Mouse (Mus musculus) urinary bladder, postnatal 4 days (tissue): ENCODE measurements around the gene Pbld1.
A peak's percentile ranks its signal among the peaks of the same experiment; 100 is the strongest.

Experiments
- DNase-seq, 2 experiments: peaks; one replicate each; pipeline ENCODE4 v3.0.0; 2021 to 2022; ENCODE audit warnings: low spot score in 2 of 2

Gene Pbld1

DNA sequence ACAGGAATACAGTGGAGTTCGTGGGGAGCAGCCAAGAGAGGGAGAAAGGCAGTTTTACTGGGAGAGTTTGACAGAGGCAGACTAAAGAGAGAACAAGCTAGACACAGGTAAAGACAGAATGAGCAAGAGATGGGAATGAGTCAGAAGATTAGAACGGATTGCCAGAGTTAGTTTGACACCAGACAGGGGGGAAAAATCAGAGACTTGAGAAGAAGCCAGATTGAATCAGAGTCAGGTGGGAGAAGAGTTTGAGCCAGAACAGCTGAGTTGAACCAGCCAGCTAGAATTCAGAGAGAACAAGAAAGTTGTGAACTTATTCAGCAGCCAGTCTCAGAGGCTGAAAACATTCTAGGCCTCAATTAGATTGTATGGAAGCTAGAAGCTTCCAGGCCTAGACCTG is at the start of gene Pbld1:
Gene Pbld1, plus strand, starts transcription at position 301 of the 400 bp plus-strand sequence.
- DNase-seq, result no peak

DNA sequence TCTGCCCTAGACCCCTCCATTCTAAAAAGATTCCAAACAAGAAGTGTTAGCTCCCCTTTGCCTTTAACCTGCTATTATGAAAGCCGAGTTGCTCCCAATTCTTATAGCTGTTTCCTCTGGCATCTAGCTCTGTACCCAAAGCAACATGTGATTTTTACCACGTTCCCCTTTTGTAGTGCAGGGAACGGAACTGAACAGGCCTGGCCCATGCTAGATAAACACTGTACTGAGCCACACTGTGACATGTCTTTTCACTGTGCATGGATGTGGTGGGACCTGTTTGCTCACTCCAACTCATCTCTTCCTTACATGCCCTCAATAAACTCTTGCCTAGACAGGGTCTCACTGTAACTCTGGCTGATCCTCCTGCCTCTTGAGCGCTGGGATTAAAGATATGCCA is 49.7 kb upstream of the Pbld1 start:
- DNase-seq, result no peak

DNA sequence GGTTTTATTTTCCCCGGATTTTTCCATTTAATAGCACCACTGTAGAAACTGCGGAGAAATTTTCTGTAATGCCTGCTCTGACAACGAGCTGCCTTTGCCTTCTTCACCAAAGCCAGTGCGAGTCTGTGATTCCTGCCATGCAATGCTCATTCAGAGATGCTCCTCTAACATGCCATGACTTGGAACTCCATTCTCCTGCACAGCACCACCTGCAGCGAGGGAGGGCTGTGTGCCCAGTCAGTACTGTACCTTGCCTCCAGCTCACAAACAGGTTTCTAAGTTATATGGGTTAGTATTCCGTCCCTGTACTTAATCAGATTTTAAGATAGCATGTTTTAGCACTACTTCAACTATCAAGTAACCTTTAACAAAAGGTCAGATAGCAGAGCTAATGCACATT is 48.4 kb upstream of the Pbld1 start:
- no peak for DNase-seq

DNA sequence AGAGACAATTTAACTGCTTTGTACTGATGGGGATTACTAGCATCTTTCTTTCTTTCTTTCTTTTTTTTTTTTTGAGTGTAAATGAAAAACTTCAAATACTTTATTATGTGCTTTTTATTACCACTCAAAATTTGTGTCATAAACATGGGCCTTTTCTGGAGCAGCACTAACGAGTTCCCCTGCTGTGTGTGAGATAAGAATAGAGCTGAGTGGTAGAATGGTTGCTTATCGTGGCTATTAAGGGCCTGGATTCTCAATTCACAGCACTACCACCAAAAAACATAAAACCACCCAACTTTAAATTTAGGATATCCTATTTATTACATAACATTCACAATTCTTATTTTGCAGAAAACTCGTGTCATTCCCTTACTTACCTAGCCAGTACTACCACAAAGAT is 46.5 kb upstream of the Pbld1 start:
- no peak for DNase-seq

DNA sequence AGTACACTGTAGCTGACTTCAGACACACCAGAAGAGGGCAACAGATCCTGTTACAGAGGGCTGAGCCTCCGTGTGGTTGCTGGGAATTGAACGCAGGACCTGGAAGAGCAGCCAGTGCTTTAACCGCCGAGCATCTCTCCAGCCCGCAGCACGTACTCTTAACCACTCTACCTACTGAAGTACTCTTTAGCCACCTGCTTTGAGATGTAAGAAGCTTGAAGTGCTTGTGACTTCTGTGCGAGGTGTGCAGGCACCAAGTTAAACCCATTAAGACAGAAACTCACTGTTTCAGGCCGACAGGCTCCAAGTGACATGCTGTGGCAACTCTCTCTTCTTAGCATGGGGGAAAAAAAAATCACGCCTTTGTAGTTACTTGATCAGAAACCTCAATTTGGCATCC is 45.8 kb upstream of the Pbld1 start:
- DNase-seq, result no peak

DNA sequence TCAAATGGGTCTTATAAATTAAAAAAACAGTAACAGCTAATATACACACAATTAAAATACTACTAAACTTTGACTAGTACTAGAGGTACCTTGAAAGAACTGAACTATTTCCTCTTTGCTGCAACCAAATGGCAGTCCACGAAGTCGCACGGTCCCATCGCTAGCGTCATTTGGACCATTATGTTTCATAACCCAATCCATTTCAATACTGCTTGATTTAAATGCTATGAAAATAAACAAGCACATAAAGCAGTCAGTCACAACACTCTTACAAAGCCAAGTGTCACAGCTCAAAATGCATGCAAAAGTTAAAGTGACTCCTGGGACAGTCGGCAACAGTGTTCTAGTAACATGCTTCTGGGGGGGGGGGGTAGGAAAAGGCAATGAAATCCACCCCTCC is 40.7 kb upstream of the Pbld1 start:
- no peak for DNase-seq

DNA sequence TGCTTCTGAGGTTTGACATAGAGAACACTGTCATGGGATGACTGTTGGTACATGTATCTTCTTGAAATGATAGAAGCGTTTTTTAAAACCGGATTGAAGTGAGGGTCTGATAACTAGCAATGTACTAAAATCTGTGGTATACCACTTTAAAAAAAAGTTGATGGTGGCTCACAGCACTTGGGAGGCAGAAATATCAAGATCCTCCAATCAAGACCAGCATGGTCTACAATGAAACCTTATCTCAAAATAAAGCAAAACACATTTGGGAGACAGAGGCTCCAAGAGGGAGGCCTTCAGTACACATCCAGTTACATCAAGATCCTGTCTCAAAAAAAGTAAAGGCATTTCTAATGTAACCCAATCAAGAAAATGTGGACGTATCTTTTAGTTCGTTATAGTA is 38.3 kb upstream of the Pbld1 start:
- DNase-seq, result no peak

DNA sequence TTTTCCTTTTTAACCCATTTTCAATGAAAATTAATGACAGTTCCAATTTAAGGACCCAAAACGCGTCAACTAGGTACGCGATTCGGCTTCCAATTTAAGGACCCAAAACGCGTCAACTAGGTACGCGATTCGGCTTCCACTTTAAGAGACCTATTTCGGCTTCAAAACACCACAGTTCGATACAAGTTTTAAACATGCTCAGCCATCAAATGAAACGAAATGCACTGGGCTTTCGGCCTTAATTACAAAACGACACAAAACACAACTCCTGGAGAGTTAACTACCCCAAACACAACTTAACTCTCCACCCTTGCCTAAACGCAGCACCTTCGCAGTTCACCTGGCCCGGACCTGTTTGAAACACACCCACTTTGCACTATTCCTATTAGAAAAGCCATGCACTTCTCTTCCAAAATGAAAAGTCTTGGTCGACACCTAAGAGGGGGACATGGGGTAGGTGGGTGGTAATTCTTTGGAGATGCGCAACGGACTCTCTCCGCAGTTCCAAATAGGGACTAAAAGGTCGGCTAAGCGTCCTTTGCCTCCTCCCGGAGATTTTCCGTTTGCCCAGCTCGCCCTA is 37.3 kb upstream of the Pbld1 start:
- no peak for DNase-seq

DNA sequence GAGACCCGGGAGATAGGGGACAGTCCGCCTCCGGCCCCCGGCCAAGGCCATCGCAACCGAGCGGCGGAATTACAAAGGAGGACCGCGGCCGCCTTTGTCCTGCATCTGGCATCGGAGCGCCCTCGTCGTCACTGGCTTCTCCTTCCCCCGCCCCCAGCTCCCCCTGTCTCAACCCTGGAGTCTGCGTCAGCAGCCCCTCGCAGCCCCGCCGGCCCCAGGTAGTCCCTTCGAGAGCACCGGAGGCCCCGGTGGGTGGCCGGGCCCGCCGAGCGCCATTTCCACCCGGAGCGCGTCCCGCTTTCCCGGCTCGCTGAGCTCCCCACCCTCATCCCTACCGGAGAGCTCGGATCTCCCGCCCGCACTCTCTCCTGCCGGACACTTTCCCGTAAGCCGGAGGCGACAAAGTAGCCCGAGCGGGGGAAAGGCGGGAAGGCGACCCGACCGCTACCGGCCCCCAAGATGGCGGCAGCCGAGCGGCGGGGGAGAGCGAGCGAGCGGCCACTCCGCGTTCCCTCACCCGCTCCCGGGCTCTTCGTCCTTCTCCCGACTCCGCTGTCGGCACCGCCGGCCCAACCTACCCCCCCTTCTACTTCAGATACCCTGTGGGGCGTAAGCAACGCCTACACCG is 36.7 kb upstream of the Pbld1 start:
- peak; percentile 63 to 77 for DNase-seq

DNA sequence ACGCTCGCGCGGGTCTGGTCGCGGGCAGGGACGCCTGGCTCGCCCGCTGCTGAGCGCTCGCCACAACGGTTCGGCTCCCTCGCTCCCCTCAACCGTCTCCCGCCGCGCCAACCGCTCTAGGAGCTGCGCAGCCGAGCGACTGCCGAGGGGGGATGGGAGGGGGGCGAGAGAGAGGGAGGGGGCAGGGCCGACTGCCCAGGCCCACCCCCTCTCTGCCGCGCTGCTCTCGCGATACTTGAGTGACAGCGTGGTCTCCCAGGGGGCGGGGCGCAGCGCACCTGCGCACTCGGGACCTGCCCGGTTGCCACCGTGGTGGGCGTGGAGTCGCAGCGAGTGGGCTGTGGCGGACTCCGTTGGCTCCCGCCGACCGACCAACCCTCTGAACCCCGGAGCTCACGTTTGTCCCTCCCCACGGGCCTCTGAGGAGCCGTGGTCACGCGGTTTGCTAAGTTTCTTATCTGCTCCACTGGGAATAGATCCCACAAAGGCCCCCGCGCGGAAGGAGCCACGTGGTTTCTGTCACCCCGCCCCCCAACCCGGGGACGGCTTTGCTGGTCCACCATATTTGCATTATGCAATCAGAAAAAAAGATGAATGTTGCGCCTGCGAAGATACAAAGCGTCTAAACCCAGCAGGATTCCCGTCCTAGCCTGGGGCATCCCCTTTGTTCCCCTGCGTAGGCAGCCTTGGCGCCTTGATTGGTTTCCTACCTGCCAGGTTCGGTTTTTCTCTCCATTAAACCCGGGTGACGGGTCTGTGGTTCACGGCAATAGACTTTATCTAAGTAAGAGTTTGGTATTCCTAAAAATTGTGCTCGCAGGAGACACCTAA is 36.0 kb upstream of the Pbld1 start, which contains the start of the genes Hnrnph3 and Pbld2:
Gene Hnrnph3, minus strand, starts transcription at position 469 of the 831 bp plus-strand sequence.
Gene Pbld2, plus strand, starts transcription at position 567 of the 831 bp plus-strand sequence.
- peak; percentile 99 for DNase-seq

DNA sequence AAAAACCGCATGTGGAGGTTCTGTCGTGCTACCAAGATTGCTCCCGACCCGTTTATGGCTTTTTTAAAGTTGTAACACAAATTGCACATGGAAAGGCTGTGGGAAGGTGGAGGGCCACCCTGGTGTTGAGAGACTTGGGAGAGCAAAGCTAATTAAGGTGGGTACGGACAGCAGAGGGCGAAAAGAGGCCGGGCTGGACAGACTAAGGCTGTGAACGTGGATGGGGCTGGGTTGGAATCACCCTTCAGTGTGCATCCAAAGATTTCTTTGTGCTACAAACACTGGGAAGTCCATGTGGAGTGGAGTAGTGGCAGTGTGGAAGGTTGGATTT is 35.4 kb upstream of the Pbld1 start:
- DNase-seq, result peak; percentile 51 to 70

DNA sequence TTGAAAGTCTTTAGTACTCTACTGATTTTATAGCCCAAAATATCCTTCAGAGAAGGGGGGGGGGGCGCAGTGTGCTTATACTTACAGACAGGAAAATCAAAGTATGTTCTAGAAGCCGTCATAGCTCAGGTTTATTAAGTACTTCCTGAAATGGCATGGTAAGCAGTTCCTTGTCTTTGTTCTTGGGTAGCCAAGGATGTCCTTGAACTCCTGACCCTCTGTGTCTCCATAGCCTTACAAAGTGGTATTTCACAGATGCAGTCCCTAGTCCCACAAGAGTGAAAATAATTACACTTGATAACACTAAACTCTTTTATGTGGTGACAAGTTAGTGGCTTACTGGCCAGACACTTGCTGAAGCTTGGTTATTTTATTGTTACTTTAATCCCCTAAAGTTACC is 34.9 kb upstream of the Pbld1 start:
- no peak for DNase-seq

DNA sequence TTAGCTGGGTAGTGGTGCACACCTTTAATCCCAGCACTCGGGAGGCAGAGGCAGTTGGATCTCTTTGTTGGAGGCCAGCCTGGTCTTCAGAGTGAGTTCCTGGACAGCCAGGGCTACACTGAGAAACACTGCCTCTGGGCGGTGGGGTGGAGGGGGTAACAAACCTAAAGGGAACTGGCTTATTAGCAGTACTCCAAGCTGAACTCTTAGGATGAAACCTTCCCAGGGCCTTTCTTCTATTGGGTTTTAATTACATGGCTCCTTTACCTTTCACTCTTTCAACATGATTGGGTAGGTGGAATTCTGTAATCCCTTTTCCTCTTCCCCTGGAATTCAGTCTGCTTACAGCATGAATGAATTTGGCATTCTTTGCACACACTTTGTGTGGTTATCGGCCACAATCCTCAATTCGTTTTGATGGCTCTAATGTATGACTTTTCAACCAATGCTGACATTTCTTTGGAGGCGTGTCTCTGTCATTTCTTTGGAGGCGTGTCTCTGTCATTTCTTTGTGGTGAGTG is 34.4 kb upstream of the Pbld1 start:
- no peak for DNase-seq

DNA sequence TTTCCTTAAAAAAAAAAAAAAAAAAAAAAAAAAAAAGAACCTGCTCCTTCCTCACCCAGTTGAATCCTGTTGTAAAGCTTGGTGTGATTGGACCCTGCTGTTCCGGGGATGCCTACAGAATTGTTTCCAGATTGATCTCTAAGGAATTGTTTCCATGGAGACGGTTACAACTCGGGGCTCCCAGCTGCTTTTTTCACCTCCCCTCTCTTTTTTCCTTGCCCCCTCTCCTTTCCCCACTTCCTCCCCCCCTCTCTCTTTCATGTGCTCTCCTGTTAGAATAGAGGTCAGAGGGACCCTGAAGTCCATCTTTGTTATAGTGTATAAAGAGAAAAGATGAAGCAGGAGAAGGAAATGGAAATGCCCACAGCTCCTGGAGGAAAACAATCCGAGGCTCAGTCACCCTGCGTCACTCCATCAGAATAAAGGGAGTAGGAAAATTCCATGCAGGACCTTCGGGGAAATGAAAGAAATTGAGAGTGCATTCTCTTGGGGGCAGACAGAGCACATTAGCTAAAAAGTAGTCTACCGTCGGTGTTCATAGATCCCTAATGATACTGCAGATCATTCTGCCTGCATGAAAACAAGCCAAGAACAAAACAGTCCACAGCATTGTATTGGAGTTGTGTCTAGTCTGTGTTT is 33.7 kb upstream of the Pbld1 start:
- no peak for DNase-seq

DNA sequence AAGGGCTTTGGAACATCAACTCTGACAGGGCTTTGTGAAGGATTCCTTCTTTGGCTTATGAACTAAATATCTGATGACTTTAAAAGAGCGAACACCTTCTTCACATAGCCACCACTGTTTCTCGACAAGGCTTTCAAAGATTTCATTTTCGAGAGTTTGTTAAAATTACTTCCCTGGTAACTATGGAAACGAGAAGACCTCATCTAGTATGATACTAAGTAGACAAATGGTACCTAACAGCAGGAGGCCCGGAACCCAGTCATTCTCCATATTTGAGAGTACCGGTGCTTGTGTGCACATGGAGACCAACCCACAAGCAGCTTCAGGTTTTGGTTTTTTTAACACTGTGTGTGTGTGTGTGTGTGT is 33.2 kb upstream of the Pbld1 start:
- DNase-seq, result no peak

DNA sequence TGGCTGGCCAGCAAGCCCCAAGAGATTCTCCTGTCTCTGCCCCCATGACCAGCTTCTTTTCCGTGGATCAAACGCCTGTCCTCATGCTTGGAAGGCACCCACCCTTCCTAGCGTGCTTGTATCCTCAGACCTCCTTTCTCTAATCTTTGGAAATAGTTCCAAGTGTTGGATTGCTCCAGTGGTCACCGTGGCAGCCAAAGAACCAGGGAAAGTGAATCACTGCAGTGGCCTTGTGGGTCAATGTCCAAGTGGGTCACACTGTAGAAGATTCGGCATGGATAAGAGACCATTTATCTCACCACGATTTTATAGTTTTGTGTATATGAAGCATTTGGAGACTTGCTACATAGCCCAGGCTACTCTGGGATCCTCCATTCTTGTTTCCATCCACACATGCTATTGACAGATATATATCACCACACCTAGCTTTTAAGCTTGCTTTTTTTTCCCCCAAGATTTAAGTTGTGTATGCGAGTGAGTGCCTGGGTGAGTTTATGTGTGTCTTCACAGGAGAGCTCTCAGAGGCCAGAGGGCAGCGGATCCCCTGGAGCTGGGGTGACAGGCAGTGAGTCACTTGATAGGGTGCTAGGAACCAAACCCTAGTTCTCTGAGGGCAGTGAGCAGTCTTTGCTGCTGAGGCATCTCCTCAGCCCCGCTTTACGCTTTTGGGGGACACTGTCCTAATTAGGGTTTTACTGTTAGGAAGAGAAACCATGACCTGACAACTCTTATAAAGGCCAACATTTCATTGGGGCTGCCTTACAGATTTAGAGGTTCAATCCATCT is 32.4 kb upstream of the Pbld1 start:
- DNase-seq, result no peak

DNA sequence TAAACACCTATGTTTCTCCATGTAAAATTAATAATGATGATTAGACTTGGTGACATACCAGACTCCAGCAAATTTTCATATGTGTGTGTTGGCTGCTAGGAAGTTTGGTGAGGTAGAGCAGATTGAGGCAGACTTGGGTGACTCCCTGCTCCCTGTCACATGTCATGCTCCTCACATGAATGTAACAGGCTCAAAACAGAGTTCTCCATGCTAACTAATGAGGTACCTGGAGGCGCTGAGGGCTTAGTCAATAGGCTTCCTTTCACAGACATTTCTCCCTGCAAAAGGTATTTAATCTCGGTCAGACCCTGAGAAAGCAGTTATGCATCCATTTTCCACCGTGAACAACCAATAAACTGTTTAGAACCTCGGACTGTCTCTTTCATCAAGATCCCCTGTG is 31.6 kb upstream of the Pbld1 start:
- no peak for DNase-seq

DNA sequence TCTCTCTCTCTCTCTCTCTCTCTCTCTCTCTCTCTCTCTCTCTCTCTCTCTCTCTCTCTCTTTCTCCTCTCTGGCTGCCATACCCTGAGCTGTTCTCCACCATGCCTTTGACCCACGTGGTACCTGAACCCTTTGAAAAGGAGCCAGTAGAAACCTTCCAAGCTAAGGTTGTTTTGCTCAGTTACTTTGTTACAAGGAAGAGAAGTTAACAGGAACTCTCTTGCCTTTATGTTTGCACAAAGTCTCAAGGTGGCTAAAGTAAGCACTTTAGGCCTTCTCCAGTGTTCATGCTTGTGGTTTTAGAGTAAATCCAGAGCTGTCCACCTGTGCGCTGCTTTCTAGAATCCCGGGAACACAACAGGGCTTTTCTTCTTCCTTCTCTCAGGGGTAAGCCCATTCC is 27.7 kb upstream of the Pbld1 start:
- no peak for DNase-seq

DNA sequence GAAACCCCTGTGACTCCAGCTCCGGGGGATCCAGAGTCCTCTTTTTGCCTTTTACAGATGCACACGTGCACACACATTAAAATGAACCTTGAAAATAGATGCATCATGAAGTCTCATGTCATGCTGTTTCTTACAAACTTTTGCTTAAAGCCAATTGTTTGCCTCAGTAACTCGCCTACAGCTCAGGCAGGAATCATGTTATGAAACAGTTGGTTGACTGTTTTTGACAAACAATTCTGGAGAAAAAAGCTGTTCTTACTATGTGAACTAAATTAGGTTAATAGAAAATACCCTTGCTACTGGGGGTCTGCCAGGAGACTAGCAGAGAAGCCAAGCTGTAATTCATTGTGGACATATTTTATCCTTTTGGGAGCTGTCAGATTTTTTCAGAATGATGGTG is 27.0 kb upstream of the Pbld1 start:
- no peak for DNase-seq

DNA sequence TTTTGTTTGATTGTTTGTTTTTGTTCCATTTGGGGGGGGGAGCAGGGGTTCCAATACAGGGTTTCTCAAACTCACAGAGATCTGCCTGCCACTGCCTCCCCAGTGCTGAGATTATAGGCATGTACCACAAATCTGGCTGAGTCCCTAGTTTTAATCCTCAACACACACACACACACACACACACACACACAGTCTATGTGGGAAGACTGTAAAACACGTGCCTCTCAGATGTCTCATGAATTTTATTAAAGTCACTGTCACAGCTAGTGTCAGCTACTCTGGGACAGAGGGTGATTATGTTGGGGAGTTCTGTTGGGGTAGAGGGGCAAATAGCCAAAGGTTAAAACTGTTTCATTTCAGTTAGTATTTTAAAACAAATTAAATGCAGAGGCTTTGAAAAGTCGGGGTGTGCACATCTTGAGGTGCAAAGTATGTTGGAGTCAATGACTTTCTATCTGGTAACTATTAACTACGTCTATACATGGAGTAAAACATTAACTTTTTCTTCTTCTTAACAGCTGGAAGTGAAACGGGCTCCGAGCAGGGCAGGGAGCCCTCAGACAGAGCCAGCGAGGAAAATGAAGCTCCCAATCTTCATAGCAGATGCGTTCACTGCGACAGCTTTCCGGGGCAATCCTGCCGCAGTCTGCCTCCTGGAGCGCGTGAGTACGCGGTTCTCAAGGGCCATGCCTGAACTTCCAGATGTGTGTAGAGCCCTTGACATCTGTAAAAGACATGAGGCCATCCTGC is 21.2 kb upstream of the Pbld1 start:
- no peak for DNase-seq
